Mouse (Mus musculus): ENCODE results near the gene Nup35. TPM values are rescaled to one million over a fixed set of nuclear protein-coding genes. Genes with fewer than 3 reads are reported as not detected.

Gene Nup35
- polyA plus RNA-seq, 1 experiment = 5.8 TPM

DNA sequence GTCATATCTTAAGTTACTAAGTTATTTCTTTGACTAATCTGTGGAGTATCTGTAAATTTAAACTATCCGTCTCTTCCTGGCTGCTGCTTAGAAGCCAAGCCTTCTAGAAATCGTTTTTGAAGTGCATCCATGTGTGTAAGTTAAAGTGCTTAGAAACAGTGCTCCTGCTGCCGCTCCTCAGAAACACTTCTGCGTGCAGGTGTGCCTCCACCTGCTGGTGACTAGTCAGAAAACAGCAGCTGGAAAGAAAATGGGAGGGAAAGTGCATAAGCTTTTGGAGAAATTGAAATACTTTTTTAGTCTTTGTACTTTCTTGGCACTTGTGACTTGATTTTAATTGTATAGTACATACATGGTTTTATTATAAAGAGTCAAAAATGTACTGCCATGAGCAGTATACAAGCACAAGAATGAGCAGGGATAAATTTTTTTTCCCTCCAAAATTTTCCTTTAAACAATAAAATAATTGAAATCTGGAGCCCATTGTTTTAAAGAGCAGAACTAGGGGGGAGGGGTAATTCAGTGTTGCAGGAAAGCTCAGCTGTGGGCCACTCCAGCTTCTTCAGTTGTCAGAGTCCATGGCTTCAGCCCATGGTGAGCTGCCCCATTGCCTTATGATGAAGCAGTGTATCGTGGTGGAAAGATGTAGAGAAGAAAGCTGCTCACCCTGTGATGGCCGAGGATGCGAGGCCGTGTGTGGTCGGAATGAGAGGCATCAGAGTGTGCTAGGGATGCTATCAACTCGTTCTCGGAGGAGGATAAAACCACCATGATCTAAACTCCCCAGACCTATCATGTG lies 53.0 kb downstream of the Nup35 start:
- H3K27ac ChIP-seq (ENCODE audit: insufficient read depth, low read depth, low read length) = no peak overlapping the region
- peaks cover 4% of the 10 kb centered on the region for H3K36me3 ChIP-seq (ENCODE audit: control insufficient read depth, insufficient read depth, low read length)
- no peaks in the 10 kb centered on the region for H3K4me1 ChIP-seq (ENCODE audit: control insufficient read depth, insufficient read depth, insufficient read length, low read length)
- no peaks in the 10 kb centered on the region for H3K27me3 ChIP-seq (ENCODE audit: control insufficient read depth, insufficient read depth, low read length)
- WGBS = 75% methylated on average over 11 of the region's 11 CpGs
- TF ChIP-seq POLR2A (IDR thresholded peaks at IDR 0.05; ENCODE audit: low read depth, low read length) = no peak
- TF ChIP-seq CTCF (IDR thresholded peaks at IDR 0.05; ENCODE audit: extremely low read depth, insufficient read length, insufficient replicate concordance, low read depth, low read length) = peak; percentile 52; the same call in 1 of the 2 replicates
- H3K4me3 ChIP-seq (ENCODE audit: low read depth, low read length) = no peak overlapping the region

GRCm38 (mm10) chr2:80678803-80679202 lies 61.8 kb downstream of the Nup35 start:
- Histone ChIP-seq H3K36me3 (ENCODE audit: control insufficient read depth, insufficient read depth, low read length) (no peaks in the 10 kb centered on the region), H3K27ac (ENCODE audit: insufficient read depth, low read depth, low read length) (no peak overlapping the region), H3K4me3 (ENCODE audit: low read depth, low read length) (no peak overlapping the region), H3K27me3 (ENCODE audit: control insufficient read depth, insufficient read depth, low read length) (no peaks in the 10 kb centered on the region), H3K4me1 (ENCODE audit: control insufficient read depth, insufficient read depth, insufficient read length, low read length) (no peaks in the 10 kb centered on the region)
- 90% methylated on average over 8 of the region's 8 CpGs for WGBS
- TF ChIP-seq CTCF (IDR thresholded peaks at IDR 0.05; ENCODE audit: extremely low read depth, insufficient read length, insufficient replicate concordance, low read depth, low read length) = no peak
- TF ChIP-seq POLR2A (IDR thresholded peaks at IDR 0.05; ENCODE audit: low read depth, low read length) = no peak

DNA sequence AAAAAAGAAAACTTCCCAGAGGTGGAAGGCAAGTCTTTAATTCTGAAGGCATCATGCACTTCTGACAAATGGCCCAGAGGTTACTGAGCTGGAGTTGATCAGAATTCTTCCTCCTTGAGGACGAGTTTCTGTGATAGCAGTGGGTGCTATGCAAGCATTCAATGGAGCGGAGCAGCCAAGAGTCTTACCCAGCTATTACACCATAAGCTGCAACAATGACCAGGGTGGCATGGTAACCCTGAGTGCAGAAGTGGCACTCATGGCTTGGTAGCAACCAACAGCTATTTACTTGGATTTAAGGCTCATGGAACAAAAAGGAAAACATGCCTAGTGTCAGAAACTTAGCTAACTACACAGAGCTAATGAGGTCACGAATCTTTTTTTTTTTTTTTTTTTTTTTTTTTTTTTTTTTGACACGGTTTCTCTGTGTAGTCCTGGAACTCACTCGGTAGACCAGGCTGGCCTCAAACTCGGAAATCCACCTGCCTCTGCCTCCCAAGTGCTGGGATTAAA lies 66.7 kb downstream of the Nup35 start:
- no peak overlapping the region for H3K27ac ChIP-seq (ENCODE audit: insufficient read depth, low read depth, low read length)
- no peaks in the 10 kb centered on the region for H3K4me1 ChIP-seq (ENCODE audit: control insufficient read depth, insufficient read depth, insufficient read length, low read length)
- TF ChIP-seq CTCF (IDR thresholded peaks at IDR 0.05; ENCODE audit: extremely low read depth, insufficient read length, insufficient replicate concordance, low read depth, low read length) (no peak), POLR2A (IDR thresholded peaks at IDR 0.05; ENCODE audit: low read depth, low read length) (no peak)
- no peak overlapping the region for H3K4me3 ChIP-seq (ENCODE audit: low read depth, low read length)
- H3K36me3 ChIP-seq (ENCODE audit: control insufficient read depth, insufficient read depth, low read length) = no peaks in the 10 kb centered on the region
- 68% methylated on average over 6 of the region's 6 CpGs for WGBS
- H3K27me3 ChIP-seq (ENCODE audit: control insufficient read depth, insufficient read depth, low read length) = no peaks in the 10 kb centered on the region

DNA sequence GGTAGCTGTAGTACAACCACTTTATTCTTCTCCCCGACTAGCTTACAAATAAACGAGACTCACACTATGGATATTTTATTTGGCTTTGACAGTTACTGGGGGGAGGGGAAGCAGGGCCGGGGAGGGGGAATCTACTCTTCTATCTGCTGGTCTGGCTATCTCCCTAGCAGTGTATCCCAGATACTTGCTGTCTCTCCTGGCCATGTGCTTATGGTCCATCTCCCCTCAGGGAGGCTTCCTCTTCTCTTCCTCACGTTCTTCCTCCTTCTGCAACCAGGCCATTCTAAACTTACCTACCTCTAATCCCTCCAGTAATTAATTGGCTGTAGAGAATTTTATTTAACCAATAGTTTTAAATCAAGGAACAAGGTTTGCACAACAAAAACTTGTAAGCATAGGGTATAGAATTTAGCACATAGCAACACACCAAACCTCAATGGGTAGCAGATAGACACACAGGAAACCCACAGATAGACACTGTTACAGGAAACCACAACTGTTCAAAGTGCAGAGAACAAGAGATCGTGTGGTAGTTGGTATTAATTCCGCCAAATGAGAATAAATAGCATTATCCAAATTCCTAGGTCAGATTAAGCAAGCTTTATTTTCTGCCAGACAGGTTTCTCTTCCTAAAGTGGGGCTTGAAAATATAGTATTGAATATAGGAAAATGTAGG lies 67.5 kb downstream of the Nup35 start:
- Histone ChIP-seq H3K4me1 (ENCODE audit: control insufficient read depth, insufficient read depth, insufficient read length, low read length) (no peaks in the 10 kb centered on the region), H3K27ac (ENCODE audit: insufficient read depth, low read depth, low read length) (no peak overlapping the region), H3K27me3 (ENCODE audit: control insufficient read depth, insufficient read depth, low read length) (no peaks in the 10 kb centered on the region), H3K36me3 (ENCODE audit: control insufficient read depth, insufficient read depth, low read length) (no peaks in the 10 kb centered on the region), H3K4me3 (ENCODE audit: low read depth, low read length) (no peak overlapping the region)
- TF ChIP-seq CTCF (IDR thresholded peaks at IDR 0.05; ENCODE audit: extremely low read depth, insufficient read length, insufficient replicate concordance, low read depth, low read length) (no peak), POLR2A (IDR thresholded peaks at IDR 0.05; ENCODE audit: low read depth, low read length) (no peak)
- WGBS = 75% methylated on average over 6 of the region's 6 CpGs

GRCm38 (mm10) chr2:80688261-80688660 lies 71.2 kb downstream of the Nup35 start:
- Histone ChIP-seq H3K27me3 (ENCODE audit: control insufficient read depth, insufficient read depth, low read length) (no peaks in the 10 kb centered on the region), H3K36me3 (ENCODE audit: control insufficient read depth, insufficient read depth, low read length) (no peaks in the 10 kb centered on the region), H3K4me1 (ENCODE audit: control insufficient read depth, insufficient read depth, insufficient read length, low read length) (no peaks in the 10 kb centered on the region), H3K27ac (ENCODE audit: insufficient read depth, low read depth, low read length) (no peak overlapping the region), H3K4me3 (ENCODE audit: low read depth, low read length) (no peak overlapping the region)
- TF ChIP-seq CTCF (IDR thresholded peaks at IDR 0.05; ENCODE audit: extremely low read depth, insufficient read length, insufficient replicate concordance, low read depth, low read length) = no peak
- TF ChIP-seq POLR2A (IDR thresholded peaks at IDR 0.05; ENCODE audit: low read depth, low read length) = no peak
- WGBS = 64% methylated on average over 4 of the region's 4 CpGs

GRCm38 (mm10) chr2:80707429-80707828 lies 90.4 kb downstream of the Nup35 start:
- TF ChIP-seq CTCF (IDR thresholded peaks at IDR 0.05; ENCODE audit: extremely low read depth, insufficient read length, insufficient replicate concordance, low read depth, low read length) = no peak
- no peak for TF ChIP-seq POLR2A (IDR thresholded peaks at IDR 0.05; ENCODE audit: low read depth, low read length)
- H3K27me3 ChIP-seq (ENCODE audit: control insufficient read depth, insufficient read depth, low read length) = no peaks in the 10 kb centered on the region
- 48% methylated on average over 1 of the region's 1 CpGs for WGBS
- H3K4me1 ChIP-seq (ENCODE audit: control insufficient read depth, insufficient read depth, insufficient read length, low read length) = no peaks in the 10 kb centered on the region
- H3K36me3 ChIP-seq (ENCODE audit: control insufficient read depth, insufficient read depth, low read length) = no peaks in the 10 kb centered on the region
- H3K4me3 ChIP-seq (ENCODE audit: low read depth, low read length) = no peak overlapping the region
- no peak overlapping the region for H3K27ac ChIP-seq (ENCODE audit: insufficient read depth, low read depth, low read length)

Other genes with a start within 250 kb of the Nup35 start
- gene Frzb, start 169.6 kb upstream of the Nup35 start, polyA plus RNA-seq (2012; rRNA removed) = 0.86 and 0.93 TPM in 2 replicates
- gene Nckap1, start 35.9 kb upstream of the Nup35 start, polyA plus RNA-seq (2012; rRNA removed) = 9.1 and 20.3 TPM in 2 replicates
- 1.4 and 1.9 TPM in 2 replicates for gene Dusp19, start 191 bp upstream of the Nup35 start, polyA plus RNA-seq (2012; rRNA removed)

Data from small intestine, adult 2 months (tissue).